Mouse (Mus musculus): ENCODE measurements at regions not wholly inside any gene's neighbourhood (a gene's known extent, or its start where the extent isn't known, plus 50 kb on each side); places are given as distances from the start of the nearest gene placed in this dataset.

GRCm38 (mm10) chr6:52105031-52105593, 53.0 kb downstream of the Hoxa1 start:
- H3K4me2 ChIP-seq, result no peak overlapping the region; the same call in 1 of the 2 replicates
- no peak overlapping the region for H3K27ac ChIP-seq (ENCODE audit: low read depth)
- no peaks in the 10 kb centered on the region for H3K27me3 ChIP-seq (ENCODE audit: insufficient read depth, low read length)
- H3K36me3 ChIP-seq (ENCODE audit: insufficient read depth), result no peaks in the 10 kb centered on the region
- no peak for ATAC-seq (ENCODE audit: insufficient read depth)
- no peaks in the 10 kb centered on the region for H3K4me1 ChIP-seq (ENCODE audit: insufficient read depth)
- no peaks in the 10 kb centered on the region for H3K9me3 ChIP-seq (ENCODE audit: low read depth, low read length)
- WGBS, result 52% methylated on average over 13 of the region's 13 CpGs
- no peak overlapping the region for H3K9ac ChIP-seq
- TF ChIP-seq CTCF (IDR thresholded peaks at IDR 0.05; ENCODE audit: low read depth), result no peak
- no peak overlapping the region for H3K4me3 ChIP-seq (ENCODE audit: low read depth, low read length)
- no peak for DNase-seq

GRCm38 (mm10) chr6:52104141-52104540, 54.0 kb downstream of the Hoxa1 start:
- TF ChIP-seq CTCF (IDR thresholded peaks at IDR 0.05; ENCODE audit: low read depth), result no peak
- ATAC-seq (ENCODE audit: insufficient read depth) (no peak), DNase-seq (no peak)
- H3K9ac ChIP-seq, result no peak overlapping the region
- H3K27me3 ChIP-seq (ENCODE audit: insufficient read depth, low read length), result no peaks in the 10 kb centered on the region
- no peaks in the 10 kb centered on the region for H3K4me1 ChIP-seq (ENCODE audit: insufficient read depth)
- H3K27ac ChIP-seq (ENCODE audit: low read depth), result no peak overlapping the region
- H3K4me2 ChIP-seq, result no peak overlapping the region
- H3K36me3 ChIP-seq (ENCODE audit: insufficient read depth), result no peaks in the 10 kb centered on the region
- H3K9me3 ChIP-seq (ENCODE audit: low read depth, low read length), result no peaks in the 10 kb centered on the region
- 92% methylated on average over 11 of the region's 11 CpGs for WGBS
- no peak overlapping the region for H3K4me3 ChIP-seq (ENCODE audit: low read depth, low read length)

- 88% methylated on average over 7 of the region's 7 CpGs for WGBS
- Histone ChIP-seq H3K4me2 (no peak overlapping the region), H3K36me3 (ENCODE audit: insufficient read depth) (no peaks in the 10 kb centered on the region), H3K9ac (no peak overlapping the region), H3K27me3 (ENCODE audit: insufficient read depth, low read length) (no peaks in the 10 kb centered on the region), H3K27ac (ENCODE audit: low read depth) (no peak overlapping the region), H3K9me3 (ENCODE audit: low read depth, low read length) (no peaks in the 10 kb centered on the region), H3K4me3 (ENCODE audit: low read depth, low read length) (no peak overlapping the region), H3K4me1 (ENCODE audit: insufficient read depth) (no peaks in the 10 kb centered on the region)
- DNase-seq (no peak), ATAC-seq (ENCODE audit: insufficient read depth) (no peak)
- no peak for TF ChIP-seq CTCF (IDR thresholded peaks at IDR 0.05; ENCODE audit: low read depth)
Measured at GRCm38 (mm10) chr6:52103661-52104060, 54.5 kb downstream of the Hoxa1 start.

GRCm38 (mm10) chr6:52102699-52103098, 55.4 kb downstream of the Hoxa1 start:
- Histone ChIP-seq H3K4me1 (ENCODE audit: insufficient read depth) (no peaks in the 10 kb centered on the region), H3K4me3 (ENCODE audit: low read depth, low read length) (no peak overlapping the region), H3K9ac (no peak overlapping the region), H3K9me3 (ENCODE audit: low read depth, low read length) (no peaks in the 10 kb centered on the region), H3K27ac (ENCODE audit: low read depth) (no peak overlapping the region), H3K27me3 (ENCODE audit: insufficient read depth, low read length) (no peaks in the 10 kb centered on the region), H3K4me2 (0 out of 2 replicates have a peak overlapping the region, but pooled peaks have one; percentile 3), H3K36me3 (ENCODE audit: insufficient read depth) (no peaks in the 10 kb centered on the region)
- 16% methylated on average over 8 of the region's 8 CpGs for WGBS
- no peak; the same call in 1 of the 2 replicates for TF ChIP-seq CTCF (IDR thresholded peaks at IDR 0.05; ENCODE audit: low read depth)
- no peak for ATAC-seq (ENCODE audit: insufficient read depth)
- DNase-seq, result peak; percentile 52

- TF ChIP-seq CTCF (IDR thresholded peaks at IDR 0.05; ENCODE audit: low read depth), result no peak
- H3K9me3 ChIP-seq (ENCODE audit: low read depth, low read length), result no peaks in the 10 kb centered on the region
- H3K9ac ChIP-seq, result no peak overlapping the region
- ATAC-seq (ENCODE audit: insufficient read depth), result no peak
- DNase-seq, result peak; percentile 59
- H3K27me3 ChIP-seq (ENCODE audit: insufficient read depth, low read length), result no peaks in the 10 kb centered on the region
- no peaks in the 10 kb centered on the region for H3K4me1 ChIP-seq (ENCODE audit: insufficient read depth)
- H3K36me3 ChIP-seq (ENCODE audit: insufficient read depth), result no peaks in the 10 kb centered on the region
- 27% methylated on average over 8 of the region's 8 CpGs for WGBS
- no peak overlapping the region for H3K4me3 ChIP-seq (ENCODE audit: low read depth, low read length)
- H3K4me2 ChIP-seq, result 0 out of 2 replicates have a peak overlapping the region, but pooled peaks have one; percentile 3
- H3K27ac ChIP-seq (ENCODE audit: low read depth), result no peak overlapping the region
Measured at GRCm38 (mm10) chr6:52102179-52102578, 55.9 kb downstream of the Hoxa1 start.

- no peak for TF ChIP-seq CTCF (IDR thresholded peaks at IDR 0.05; ENCODE audit: low read depth)
- H3K27me3 ChIP-seq (ENCODE audit: insufficient read depth, low read length), result no peaks in the 10 kb centered on the region
- H3K4me1 ChIP-seq (ENCODE audit: insufficient read depth), result no peaks in the 10 kb centered on the region
- DNase-seq (no peak), ATAC-seq (ENCODE audit: insufficient read depth) (no peak)
- H3K27ac ChIP-seq (ENCODE audit: low read depth), result no peak overlapping the region
- 45% methylated on average over 6 of the region's 6 CpGs for WGBS
- H3K36me3 ChIP-seq (ENCODE audit: insufficient read depth), result no peaks in the 10 kb centered on the region
- H3K9me3 ChIP-seq (ENCODE audit: low read depth, low read length), result no peaks in the 10 kb centered on the region
- H3K4me3 ChIP-seq (ENCODE audit: low read depth, low read length), result no peak overlapping the region
- H3K9ac ChIP-seq, result no peak overlapping the region
- no peak overlapping the region for H3K4me2 ChIP-seq
Measured at GRCm38 (mm10) chr6:52101209-52101608, 56.9 kb downstream of the Hoxa1 start.

GRCm38 (mm10) chr6:52098851-52099250, 59.3 kb downstream of the Hoxa1 start:
- WGBS, result 83% methylated on average over 7 of the region's 7 CpGs
- Histone ChIP-seq H3K4me2 (no peak overlapping the region), H3K9me3 (ENCODE audit: low read depth, low read length) (no peaks in the 10 kb centered on the region), H3K4me3 (ENCODE audit: low read depth, low read length) (no peak overlapping the region), H3K27me3 (ENCODE audit: insufficient read depth, low read length) (no peaks in the 10 kb centered on the region), H3K27ac (ENCODE audit: low read depth) (no peak overlapping the region), H3K36me3 (ENCODE audit: insufficient read depth) (no peaks in the 10 kb centered on the region), H3K4me1 (ENCODE audit: insufficient read depth) (no peaks in the 10 kb centered on the region), H3K9ac (no peak overlapping the region)
- ATAC-seq (ENCODE audit: insufficient read depth) (no peak), DNase-seq (no peak)
- TF ChIP-seq CTCF (IDR thresholded peaks at IDR 0.05; ENCODE audit: low read depth), result no peak

Data from lung, embryonic 14.5 days (tissue).